Mouse (Mus musculus) stomach, postnatal 0 days (tissue): Measurements from ENCODE around the gene Slc2a4.

Source experiments
- CTCF ChIP-seq: IDR thresholded peaks from 2 replicates; pipeline ENCODE4 v1.5.1; 2016; ENCODE audit warnings: antibody characterized with exemption, low read depth, mild to moderate bottlenecking, moderate library complexity
- EP300 ChIP-seq: optimal IDR thresholded peaks from 2 replicates; pipeline ENCODE3; 2016; ENCODE audit warnings: antibody characterized with exemption

DNA sequence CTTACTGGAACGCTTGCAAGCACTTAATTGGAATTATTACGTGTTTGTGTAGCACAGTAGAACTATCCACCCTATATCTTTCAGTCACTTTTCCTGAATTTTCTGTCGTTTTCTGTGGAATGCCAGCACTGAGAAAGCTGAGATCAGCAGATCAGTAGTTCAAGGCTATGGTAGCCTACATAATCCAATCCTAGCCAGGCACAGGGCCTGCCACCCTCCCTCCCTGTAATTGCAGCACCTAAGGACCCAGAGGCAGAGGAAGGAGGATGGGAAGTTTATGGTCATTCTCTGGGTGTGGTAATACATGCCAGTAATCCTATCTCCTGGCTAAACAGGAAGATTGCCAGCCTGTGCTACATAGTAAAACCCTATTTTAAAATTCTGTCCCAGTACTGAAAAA, 25.2 kb downstream of the Slc2a4 start:
- TF ChIP-seq CTCF (no peak), EP300 (no peak)
